Mouse (Mus musculus): ENCODE measurements around the gene Hhat.

DNA sequence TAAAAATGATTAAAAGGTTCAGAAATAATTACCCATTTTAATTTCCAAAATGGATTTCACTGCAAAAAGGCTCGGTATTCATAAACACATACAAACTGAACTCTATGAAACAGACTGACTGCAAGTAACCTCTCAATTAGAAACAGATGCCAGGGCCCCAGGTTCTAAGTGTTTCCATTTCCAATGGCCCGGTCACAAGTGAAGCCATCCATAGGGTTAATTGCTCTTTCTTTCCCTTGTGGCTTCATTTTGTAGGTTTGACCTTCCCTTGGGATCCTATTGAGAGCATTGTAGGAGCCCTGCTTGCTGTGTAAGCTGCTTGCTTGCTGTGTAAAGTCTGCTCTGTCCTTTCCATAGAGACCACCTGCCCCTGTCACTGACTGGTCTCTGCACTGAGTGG lies 123.7 kb downstream of the Hhat start:
- TF ChIP-seq CTCF (IDR thresholded peaks at IDR 0.05; ENCODE audit: borderline replicate concordance, insufficient read depth, low read length) (no peak), POLR2A (IDR thresholded peaks at IDR 0.05; ENCODE audit: low read depth, low read length) (no peak)
